Mouse (Mus musculus) right cerebral cortex, adult 2 months (tissue): ENCODE measurements around the gene Nlrx1.

Source experiments
- DNase-seq, 2 experiments: peaks; one replicate each; pipeline ENCODE4 v3.0.0; 2021 to 2022; ENCODE audit warnings: low spot score in 2 of 2

Gene Nlrx1

GRCm38 (mm10) chr9:44268027-44268360, 405 bp downstream of the Nlrx1 start:
- peak; percentile 65 to 68 for DNase-seq

- no peak for DNase-seq
Observed at GRCm38 (mm10) chr9:44267319-44268026, 926 bp downstream of the Nlrx1 start.

DNA sequence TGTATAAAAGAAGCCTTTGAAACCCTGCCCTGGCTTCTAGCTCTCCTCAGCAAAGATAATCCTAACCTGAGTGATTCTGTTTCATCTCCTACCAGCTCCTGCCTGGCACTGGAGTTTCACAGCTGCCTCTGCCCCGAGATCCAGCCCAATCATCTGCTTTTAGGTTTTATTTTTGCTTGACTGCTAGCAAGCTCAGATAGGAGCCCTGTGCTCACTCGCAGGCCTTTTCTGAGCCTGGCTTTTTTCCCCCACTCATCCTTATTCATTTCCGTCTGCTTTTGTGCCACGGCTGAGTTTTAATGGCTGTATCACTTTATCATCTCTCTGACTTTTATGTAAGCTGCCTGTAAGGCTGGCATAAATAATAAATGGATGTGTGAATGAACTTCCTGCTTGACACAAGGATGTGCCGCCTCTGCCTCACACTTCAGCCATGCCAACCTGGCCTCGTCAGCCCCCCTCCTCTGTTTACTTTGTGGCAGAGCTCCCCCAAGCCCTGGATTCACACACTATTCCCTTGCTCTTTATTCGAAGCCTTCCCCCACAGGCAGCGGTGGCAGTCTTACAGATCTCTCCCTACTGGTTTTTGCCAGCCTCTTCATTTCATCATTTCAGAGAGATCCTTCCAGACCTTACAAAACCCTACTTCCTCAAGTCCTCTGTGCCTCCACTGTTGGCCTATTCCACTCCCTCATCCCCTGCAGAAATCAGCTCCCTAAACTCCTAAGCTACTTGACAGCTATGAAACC, 1.7 kb downstream of the Nlrx1 start:
- DNase-seq = peak; percentile 55 to 59

GRCm38 (mm10) chr9:44261388-44261787, 7.0 kb downstream of the Nlrx1 start:
- no peak for DNase-seq

DNA sequence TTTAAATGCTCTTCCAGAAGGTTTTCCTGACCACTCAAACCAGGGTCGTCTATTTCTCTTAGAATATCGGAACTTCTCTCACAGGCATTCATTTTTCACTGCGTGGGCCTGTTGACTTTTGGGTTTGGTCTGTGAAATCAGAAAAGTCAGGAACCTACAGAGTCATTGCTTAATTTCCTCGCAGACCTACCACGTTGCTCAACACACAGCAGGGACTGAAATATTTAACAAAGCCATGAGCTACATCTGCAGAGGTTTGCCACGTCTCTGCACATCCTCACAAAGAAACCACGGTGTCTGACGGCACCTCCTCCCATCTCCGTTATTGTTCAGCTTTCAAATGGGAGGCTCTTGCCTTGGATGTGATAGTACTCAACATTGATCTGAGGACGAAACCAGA, 9.4 kb downstream of the Nlrx1 start:
- DNase-seq = no peak

- no peak for DNase-seq
Observed at GRCm38 (mm10) chr9:44256213-44256612, 12.2 kb downstream of the Nlrx1 start.

- DNase-seq = no peak
Observed at GRCm38 (mm10) chr9:44255136-44255521, 13.3 kb downstream of the Nlrx1 start.

- DNase-seq = no peak
Observed at GRCm38 (mm10) chr9:44254508-44255135, 13.8 kb downstream of the Nlrx1 start.

- no peak for DNase-seq
Observed at GRCm38 (mm10) chr9:44253441-44253840, 15.0 kb downstream of the Nlrx1 start.

- no peak for DNase-seq
Observed at GRCm38 (mm10) chr9:44251314-44251713, 17.1 kb downstream of the Nlrx1 start, which contains the start of gene Pdzd3. Pdzd3 (minus strand) TSS chr9:44251471.

DNA sequence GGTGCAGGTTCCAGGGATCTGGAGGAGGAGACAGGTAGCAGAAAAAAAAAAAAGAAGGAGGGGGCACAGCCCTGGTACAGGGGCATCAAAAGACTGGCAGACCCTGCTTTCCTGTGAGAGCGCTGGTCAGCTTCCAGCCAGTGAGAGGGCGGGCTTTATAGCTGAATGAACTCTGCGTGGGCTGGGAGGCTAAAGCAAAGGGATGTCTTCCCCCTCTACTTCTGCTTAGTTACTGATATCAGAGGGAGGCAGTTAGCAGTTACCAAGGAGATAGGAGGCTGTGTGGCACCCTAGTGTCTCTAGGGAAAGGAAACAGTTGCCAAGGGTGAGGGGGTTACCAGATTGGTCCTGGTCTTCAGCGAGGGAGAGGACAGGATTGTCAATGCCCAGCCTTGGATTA, 18.0 kb downstream of the Nlrx1 start:
- DNase-seq = peak in 1 of 2 experiments; percentile 30

DNA sequence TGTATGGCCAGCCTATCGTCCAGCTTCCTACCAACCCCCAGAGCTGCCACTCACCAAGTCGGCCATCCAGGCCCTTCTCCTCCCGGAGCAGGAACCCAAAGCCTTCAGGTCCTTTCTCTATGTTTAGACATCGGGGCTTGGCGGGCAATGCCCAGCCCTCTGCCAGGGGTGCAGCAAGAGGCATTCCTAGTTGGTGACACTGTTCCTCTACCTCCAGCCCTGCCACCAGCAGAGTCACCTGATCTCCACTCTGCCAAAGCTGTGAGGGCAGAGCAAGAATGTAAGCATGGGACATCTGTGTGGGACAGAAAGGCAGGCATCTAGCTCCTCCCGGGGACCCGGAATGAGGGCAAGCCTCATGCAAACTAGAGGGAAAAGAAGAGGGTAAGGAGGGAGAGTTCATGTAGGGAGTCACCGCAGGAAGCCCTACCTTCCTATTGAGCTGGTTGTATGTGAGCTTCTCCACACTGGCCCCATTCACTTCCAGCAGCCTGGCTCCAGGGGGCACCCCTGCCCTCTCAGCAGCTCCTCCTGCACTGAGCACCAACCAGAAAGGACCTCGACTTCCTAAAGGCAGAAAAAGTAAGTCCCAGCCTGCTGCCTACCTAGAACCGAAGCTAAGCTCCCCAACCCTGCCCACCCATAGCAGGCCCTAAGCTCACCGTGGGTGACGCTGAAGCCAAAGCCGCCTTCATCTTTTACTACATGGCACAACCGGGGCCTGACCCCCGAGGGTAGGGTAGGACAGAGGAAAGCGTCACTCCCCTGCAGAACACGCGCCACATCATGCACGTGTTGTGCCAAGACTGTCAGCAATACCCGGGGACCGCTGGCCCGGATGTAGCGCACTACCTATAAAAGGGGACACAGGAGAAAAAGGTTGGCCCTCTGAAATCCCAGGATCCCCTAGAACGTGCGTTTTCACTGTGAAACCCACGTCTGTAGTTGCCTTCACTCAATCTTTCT, 18.9 kb downstream of the Nlrx1 start:
- peak; percentile 59 to 66 for DNase-seq

GRCm38 (mm10) chr9:44247907-44248306, 20.5 kb downstream of the Nlrx1 start:
- no peak for DNase-seq

DNA sequence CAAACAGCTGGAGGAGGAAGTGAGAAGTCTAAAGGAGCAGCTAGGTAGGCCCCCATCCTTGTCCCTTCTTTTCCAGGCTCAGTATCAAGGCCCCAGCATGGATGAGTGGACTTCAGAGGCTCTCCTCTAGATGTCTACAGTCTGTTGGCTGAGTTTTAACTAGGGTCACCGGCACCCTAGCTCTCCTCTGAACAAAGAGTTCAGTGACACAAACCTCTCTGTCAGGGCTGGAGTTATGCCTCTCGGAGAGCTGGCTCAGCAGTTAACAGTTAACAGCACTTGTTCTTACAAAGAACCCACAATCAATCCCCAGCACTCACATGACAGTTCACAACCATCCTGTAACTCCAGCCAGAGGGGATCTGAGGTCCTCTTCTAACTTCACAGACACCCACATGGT, 24.8 kb downstream of the Nlrx1 start:
- no peak for DNase-seq

- no peak for DNase-seq
Observed at GRCm38 (mm10) chr9:44241418-44241817, 27.0 kb downstream of the Nlrx1 start.

DNA sequence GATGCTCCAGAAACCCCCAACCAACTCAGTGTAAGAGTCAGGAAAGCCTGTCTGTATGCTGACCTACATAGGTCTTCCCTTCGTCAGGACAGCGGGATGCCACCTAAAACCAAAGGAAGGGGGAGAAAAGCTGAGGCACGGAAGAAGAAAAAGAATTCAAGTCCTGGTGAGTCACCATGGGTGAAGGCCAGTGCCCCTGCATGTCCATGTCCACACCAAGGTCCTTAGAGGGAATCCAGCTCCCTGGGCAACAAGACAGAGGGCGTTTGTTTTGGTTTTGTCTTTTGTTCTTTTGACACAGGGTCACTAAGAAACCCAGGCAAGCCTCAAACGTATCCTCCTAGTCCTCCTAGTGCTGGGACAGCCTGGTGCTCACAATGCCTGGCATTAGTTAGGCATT, 27.5 kb downstream of the Nlrx1 start:
- DNase-seq = no peak

- DNase-seq = no peak
Observed at GRCm38 (mm10) chr9:44240399-44240798, 28.0 kb downstream of the Nlrx1 start, which contains the start of gene Ccdc153. Ccdc153 (plus strand) TSS chr9:44240676.

DNA sequence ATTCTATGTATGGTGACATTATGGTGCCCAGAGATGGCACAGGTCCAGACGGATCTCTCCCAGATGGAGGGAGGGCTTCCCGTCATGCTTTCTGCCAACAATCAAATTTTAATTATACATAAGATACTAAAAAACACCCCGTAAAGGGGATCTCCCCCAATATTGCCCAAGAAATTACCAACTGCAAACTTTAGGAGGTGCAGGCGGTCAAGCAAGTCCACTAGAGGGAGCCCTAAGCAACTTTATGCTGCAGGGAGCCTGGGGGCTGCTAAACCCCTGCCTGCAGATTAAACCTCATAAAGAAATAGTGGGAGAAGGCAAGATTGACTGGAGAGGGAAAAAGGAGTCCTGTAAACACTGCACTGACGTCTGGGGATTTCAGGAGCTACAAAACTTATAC, 29.0 kb downstream of the Nlrx1 start:
- DNase-seq = peak; percentile 59 to 64

DNA sequence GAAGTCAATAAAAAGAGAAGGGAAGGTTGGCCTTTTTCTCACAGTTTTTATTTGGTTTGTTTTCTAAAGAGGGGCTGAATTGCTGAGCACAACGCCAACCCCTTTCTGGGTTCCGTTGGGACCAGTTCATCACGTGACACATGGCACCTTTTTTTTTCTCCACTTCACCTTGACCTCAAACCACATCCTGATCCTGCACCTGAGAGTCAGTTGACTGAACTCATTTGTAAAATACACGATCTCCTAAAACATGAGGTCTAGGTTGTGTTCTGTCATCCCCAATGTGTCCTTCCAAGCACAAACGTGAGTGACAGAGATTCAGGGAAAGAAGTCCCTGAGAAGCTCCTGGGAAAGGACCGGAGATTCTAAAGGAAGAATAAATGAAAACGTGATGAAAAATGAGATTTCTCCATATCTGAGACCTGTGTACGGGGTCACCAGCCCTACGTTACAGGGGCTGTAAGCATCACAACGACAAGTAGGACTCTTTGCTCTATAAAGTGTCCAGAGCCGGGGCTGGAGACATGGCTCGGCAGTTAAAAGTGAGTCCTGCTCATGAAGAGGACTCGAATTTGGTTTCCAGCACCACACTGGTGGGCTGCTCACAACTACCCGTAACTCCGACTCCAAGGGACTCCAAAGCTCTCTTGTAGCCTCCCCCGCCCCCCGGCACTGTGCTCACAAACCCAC, 29.8 kb downstream of the Nlrx1 start:
- no peak for DNase-seq

DNA sequence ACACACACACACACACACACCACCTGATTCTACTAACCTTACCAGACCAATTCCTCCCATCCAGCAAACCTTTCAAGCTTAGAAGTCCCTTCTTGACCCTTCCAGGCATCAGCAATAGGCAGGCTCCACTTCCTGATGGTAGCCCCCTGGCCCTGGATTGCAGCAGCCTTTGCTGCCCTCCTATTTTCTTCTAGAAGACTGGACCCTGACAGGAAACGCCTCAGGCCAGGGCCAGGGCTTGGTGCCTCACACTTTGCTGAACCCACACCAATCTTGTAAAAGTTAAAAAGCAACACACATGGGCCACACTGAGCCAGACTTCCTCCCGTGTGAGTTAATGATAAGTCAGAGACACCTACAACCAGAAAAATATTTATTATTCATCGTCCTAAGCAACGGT, 31.3 kb downstream of the Nlrx1 start:
- DNase-seq = no peak

DNA sequence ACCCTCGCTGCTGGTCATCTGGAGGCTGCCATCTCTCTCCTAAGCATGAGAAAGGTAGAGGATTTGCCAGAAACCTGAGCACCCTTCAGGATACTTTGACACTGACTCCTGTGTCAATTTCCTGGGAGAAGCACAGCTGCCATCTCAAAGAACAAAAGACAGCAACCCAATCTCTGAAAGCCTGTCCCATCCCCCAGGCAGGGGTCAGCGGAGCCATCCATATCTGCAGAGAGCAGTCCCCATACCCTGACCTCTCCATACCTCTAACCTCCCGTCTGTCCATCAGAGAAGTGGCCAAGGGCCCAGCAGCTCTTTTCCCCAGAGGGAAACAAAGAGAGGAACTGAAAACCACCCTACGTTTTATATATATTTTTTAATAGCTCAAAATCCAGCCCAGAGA, 31.8 kb downstream of the Nlrx1 start:
- no peak for DNase-seq
